Mouse (Mus musculus): ENCODE results near the gene Tubd1.

- no peak for TF ChIP-seq CTCF (IDR thresholded peaks at IDR 0.05; ENCODE audit: insufficient read depth, low read depth, low read length)
- no peak for TF ChIP-seq POLR2A (IDR thresholded peaks at IDR 0.05; ENCODE audit: insufficient read depth, low read depth, low read length)
Measured at GRCm38 (mm10) chr11:86610239-86610638, 65.4 kb downstream of the Tubd1 start.
